Mouse (Mus musculus): ENCODE data around the gene Rpl35a. TPM values are rescaled to one million over a fixed set of nuclear protein-coding genes. Genes with fewer than 3 reads are reported as not detected.

Gene Rpl35a
- polyA plus RNA-seq (2015; fragmentation: Nextera tagmentation; extraction: Ambion mirVana), result 641 and 670 TPM in 2 replicates

GRCm38 (mm10) chr16:33056095-33056785, at the start of gene Rpl35a, which contains the start of gene Iqcg:
TSS of gene Rpl35a (plus strand) at chr16:33056453.
TSS of gene Iqcg (minus strand) at chr16:33056218.
- H3K36me3 ChIP-seq (ENCODE audit: insufficient read depth, low read length), result peaks cover 10% of the 10 kb centered on the region; the same call in 1 of the 2 replicates
- peak; percentile 86; the same call in 1 of the 2 replicates for TF ChIP-seq EP300 (IDR thresholded peaks at IDR 0.05)
- TF ChIP-seq CTCF (IDR thresholded peaks at IDR 0.05), result no peak
- peak; percentile 96 for DNase-seq (ENCODE audit: low spot score)
- no peaks in the 10 kb centered on the region for H3K9me3 ChIP-seq (ENCODE audit: low read length)
- peaks cover 6% of the 10 kb centered on the region; the same call in 1 of the 2 replicates for H3K4me1 ChIP-seq (ENCODE audit: insufficient read depth, low read depth, low read length)
- H3K9ac ChIP-seq (replicated peaks; ENCODE audit: low read depth), result peak within 1 kb of the TSS; percentile 96
- peak within 1 kb of the TSS; percentile 90 for H3K27ac ChIP-seq (ENCODE audit: low read length)
- H3K4me3 ChIP-seq (ENCODE audit: low read depth, low read length), result peak within 1 kb of the TSS; percentile 91
- WGBS, result under 1% methylated on average over 46 of the region's 47 CpGs
- no peaks in the 10 kb centered on the region for H3K27me3 ChIP-seq (replicated peaks; ENCODE audit: insufficient read depth, low read length)
- peak within 1 kb of the TSS; percentile 67 for H3K4me2 ChIP-seq (replicated peaks; ENCODE audit: low read depth, low read length)
- ATAC-seq, result peak; percentile 96

- Histone ChIP-seq H3K4me3 (ENCODE audit: low read depth, low read length) (no peak overlapping the region), H3K36me3 (ENCODE audit: insufficient read depth, low read length) (no peaks in the 10 kb centered on the region), H3K27me3 (replicated peaks; ENCODE audit: insufficient read depth, low read length) (no peaks in the 10 kb centered on the region), H3K27ac (ENCODE audit: low read length) (no peak overlapping the region), H3K9ac (replicated peaks; ENCODE audit: low read depth) (no peak overlapping the region), H3K9me3 (ENCODE audit: low read length) (no peaks in the 10 kb centered on the region), H3K4me1 (ENCODE audit: insufficient read depth, low read depth, low read length) (no peaks in the 10 kb centered on the region), H3K4me2 (replicated peaks; ENCODE audit: low read depth, low read length) (no peak overlapping the region)
- WGBS, result 64% methylated on average over 7 of the region's 7 CpGs
- ATAC-seq (no peak), DNase-seq (ENCODE audit: low spot score) (no peak)
- TF ChIP-seq EP300 (IDR thresholded peaks at IDR 0.05), result no peak
- no peak for TF ChIP-seq CTCF (IDR thresholded peaks at IDR 0.05)
Measured at GRCm38 (mm10) chr16:33006888-33007287, 49.4 kb upstream of the Rpl35a start.

- Histone ChIP-seq H3K9me3 (ENCODE audit: low read length) (no peaks in the 10 kb centered on the region), H3K27ac (ENCODE audit: low read length) (no peak overlapping the region), H3K4me3 (ENCODE audit: low read depth, low read length) (no peak overlapping the region), H3K9ac (replicated peaks; ENCODE audit: low read depth) (no peak overlapping the region), H3K4me1 (ENCODE audit: insufficient read depth, low read depth, low read length) (no peaks in the 10 kb centered on the region), H3K36me3 (ENCODE audit: insufficient read depth, low read length) (peaks cover 3% of the 10 kb centered on the region; the same call in 1 of the 2 replicates), H3K27me3 (replicated peaks; ENCODE audit: insufficient read depth, low read length) (no peaks in the 10 kb centered on the region), H3K4me2 (replicated peaks; ENCODE audit: low read depth, low read length) (no peak overlapping the region)
- 77% methylated on average over 7 of the region's 7 CpGs for WGBS
- ATAC-seq (no peak), DNase-seq (ENCODE audit: low spot score) (no peak)
- TF ChIP-seq CTCF (IDR thresholded peaks at IDR 0.05) (no peak), EP300 (IDR thresholded peaks at IDR 0.05) (no peak)
Measured at GRCm38 (mm10) chr16:33007436-33007835, 48.8 kb upstream of the Rpl35a start.

GRCm38 (mm10) chr16:33010166-33010565, 46.1 kb upstream of the Rpl35a start:
- no peaks in the 10 kb centered on the region for H3K27me3 ChIP-seq (replicated peaks; ENCODE audit: insufficient read depth, low read length)
- no peaks in the 10 kb centered on the region for H3K9me3 ChIP-seq (ENCODE audit: low read length)
- TF ChIP-seq CTCF (IDR thresholded peaks at IDR 0.05), result no peak
- TF ChIP-seq EP300 (IDR thresholded peaks at IDR 0.05), result no peak
- no peak overlapping the region for H3K4me3 ChIP-seq (ENCODE audit: low read depth, low read length)
- H3K27ac ChIP-seq (ENCODE audit: low read length), result no peak overlapping the region
- H3K4me1 ChIP-seq (ENCODE audit: insufficient read depth, low read depth, low read length), result no peaks in the 10 kb centered on the region
- DNase-seq (ENCODE audit: low spot score) (no peak), ATAC-seq (no peak)
- 97% methylated on average over 6 of the region's 6 CpGs for WGBS
- H3K4me2 ChIP-seq (replicated peaks; ENCODE audit: low read depth, low read length), result no peak overlapping the region
- no peak overlapping the region for H3K9ac ChIP-seq (replicated peaks; ENCODE audit: low read depth)
- H3K36me3 ChIP-seq (ENCODE audit: insufficient read depth, low read length), result peaks cover 14% of the 10 kb centered on the region; the same call in 1 of the 2 replicates

- H3K36me3 ChIP-seq (ENCODE audit: insufficient read depth, low read length), result peaks cover 14% of the 10 kb centered on the region; the same call in 1 of the 2 replicates
- H3K9ac ChIP-seq (replicated peaks; ENCODE audit: low read depth), result no peak overlapping the region
- DNase-seq (ENCODE audit: low spot score) (no peak), ATAC-seq (no peak)
- no peaks in the 10 kb centered on the region for H3K27me3 ChIP-seq (replicated peaks; ENCODE audit: insufficient read depth, low read length)
- no peak overlapping the region for H3K27ac ChIP-seq (ENCODE audit: low read length)
- WGBS, result 89% methylated on average over 5 of the region's 5 CpGs
- H3K4me3 ChIP-seq (ENCODE audit: low read depth, low read length), result no peak overlapping the region
- no peak for TF ChIP-seq EP300 (IDR thresholded peaks at IDR 0.05)
- TF ChIP-seq CTCF (IDR thresholded peaks at IDR 0.05), result no peak
- no peaks in the 10 kb centered on the region for H3K4me1 ChIP-seq (ENCODE audit: insufficient read depth, low read depth, low read length)
- no peak overlapping the region for H3K4me2 ChIP-seq (replicated peaks; ENCODE audit: low read depth, low read length)
- no peaks in the 10 kb centered on the region for H3K9me3 ChIP-seq (ENCODE audit: low read length)
Measured at GRCm38 (mm10) chr16:33013801-33014200, 42.5 kb upstream of the Rpl35a start.

GRCm38 (mm10) chr16:33014921-33015320, 41.3 kb upstream of the Rpl35a start:
- 93% methylated on average over 1 of the region's 1 CpGs for WGBS
- Histone ChIP-seq H3K4me3 (ENCODE audit: low read depth, low read length) (no peak overlapping the region), H3K4me2 (replicated peaks; ENCODE audit: low read depth, low read length) (no peak overlapping the region), H3K27me3 (replicated peaks; ENCODE audit: insufficient read depth, low read length) (no peaks in the 10 kb centered on the region), H3K9ac (replicated peaks; ENCODE audit: low read depth) (no peak overlapping the region), H3K4me1 (ENCODE audit: insufficient read depth, low read depth, low read length) (no peaks in the 10 kb centered on the region), H3K36me3 (ENCODE audit: insufficient read depth, low read length) (peaks cover 14% of the 10 kb centered on the region; the same call in 1 of the 2 replicates), H3K27ac (ENCODE audit: low read length) (no peak overlapping the region), H3K9me3 (ENCODE audit: low read length) (no peaks in the 10 kb centered on the region)
- TF ChIP-seq EP300 (IDR thresholded peaks at IDR 0.05), result no peak
- TF ChIP-seq CTCF (IDR thresholded peaks at IDR 0.05), result no peak
- no peak for DNase-seq (ENCODE audit: low spot score)
- no peak for ATAC-seq
